Mouse (Mus musculus): ENCODE data around the gene Zrsr2. TPM values are rescaled to one million over a fixed set of nuclear protein-coding genes. Genes with fewer than 3 reads are reported as not detected.

The Zrsr2 gene
- polyA plus RNA-seq (2012; rRNA removed) = 30.4 and 34.2 TPM in 2 replicates

GRCm38 (mm10) chrX:163958467-163958875 is at the start of gene Zrsr2:
Gene Zrsr2, minus strand, starts transcription at chrX:163958661.

GRCm38 (mm10) chrX:163908337-163909250 is 49.9 kb downstream of the Zrsr2 start, which contains the start of gene Ap1s2:
Gene Ap1s2, plus strand, starts transcription at chrX:163909017.

Other genes with a start within 250 kb of the Zrsr2 start
- gene Rnf138rt1, start 197.3 kb downstream of the Zrsr2 start, polyA plus RNA-seq (2012; rRNA removed) = 3.8 and 4.3 TPM in 2 replicates
- gene Ap1s2, start 49.6 kb downstream of the Zrsr2 start, polyA plus RNA-seq (2012; rRNA removed) = 53.8 and 57.5 TPM in 2 replicates
- 1.2 TPM in 2 replicates for gene Car5b, start 69.3 kb upstream of the Zrsr2 start, polyA plus RNA-seq (2012; rRNA removed)
- 15.0 and 15.3 TPM in 2 replicates for gene Siah1b, start 117.8 kb upstream of the Zrsr2 start, polyA plus RNA-seq (2012; rRNA removed)
- gene Cltrn, start 130.2 kb upstream of the Zrsr2 start, polyA plus RNA-seq (2012; rRNA removed) = 0.07 TPM in 1 of 2 replicates, not detected in the other
- 0.21 and 0.29 TPM in 2 replicates for gene Ace2, start 180.7 kb upstream of the Zrsr2 start, polyA plus RNA-seq (2012; rRNA removed)

Data from central nervous system, embryonic 18 days (tissue).